Comparison of ENCODE assay signal across 15 mouse cellular contexts in the genomic region with DNA sequence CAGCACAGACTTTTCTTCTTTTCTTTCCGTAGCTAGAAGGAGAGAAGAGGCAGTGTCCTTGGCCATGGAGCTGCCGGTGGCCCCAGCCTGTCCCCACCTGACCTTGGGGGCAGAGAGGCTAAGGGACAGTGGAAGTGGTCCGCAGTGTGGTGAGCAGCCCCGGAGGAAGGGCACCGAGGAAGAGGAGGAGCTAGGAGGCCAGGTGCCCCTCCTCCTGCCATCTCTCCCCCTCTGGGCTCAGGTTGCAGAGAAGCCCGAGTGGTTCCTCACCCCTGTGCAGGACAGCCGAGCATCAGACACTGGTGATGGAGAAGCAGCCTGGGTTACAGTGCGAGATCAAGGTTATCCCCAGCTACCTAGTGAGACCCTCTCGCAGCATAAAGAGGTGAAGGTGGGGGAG. TPM values are rescaled to one million over a fixed set of nuclear protein-coding genes. Genes with fewer than 3 reads are reported as not detected.
DNase-seq lines count a peak whose midpoint lies in the region; ATAC-seq and TF ChIP-seq lines count a peak whose summit lies in the region.
"Had no signal": no experiment of that assay in that cellular context is flagged by ENCODE, and none has a peak within 500 bp of the region (broad histone marks: within the 10 kb centered on the region; RNA-seq: fewer than 3 reads in every experiment).

A gene (minus strand): TSS at position 167 of the 400 bp plus-strand sequence.

- no peaks in the 10 kb centered on the region; the same call in 1 of the 2 replicates for H3K4me1 ChIP-seq in hindbrain, embryonic 12.5 days
- no peaks in the 10 kb centered on the region for H3K4me1 ChIP-seq in hindbrain, embryonic 14.5 days (replicated peaks; ENCODE audit: control insufficient read depth, insufficient read depth, low read length)
- no peaks in the 10 kb centered on the region for H3K4me1 ChIP-seq in lung, embryonic 15.5 days
- peaks cover 4% of the 10 kb centered on the region; the same call in 1 of the 2 replicates for H3K4me1 ChIP-seq in embryonic facial prominence, embryonic 13.5 days
- H3K4me1 ChIP-seq in limb, embryonic 14.5 days (ENCODE audit: control insufficient read depth, insufficient read depth, low read length) = no peaks in the 10 kb centered on the region

- TF ChIP-seq POLR2A in limb, embryonic 14.5 days (IDR thresholded peaks at IDR 0.05; ENCODE audit: borderline replicate concordance, extremely low read depth, insufficient read depth, insufficient read length) = no peak

- no peak within 1 kb of the TSS; the same call in 1 of the 2 replicates for H3K4me2 ChIP-seq in hindbrain, embryonic 12.5 days (replicated peaks)
- no peak within 1 kb of the TSS for H3K4me2 ChIP-seq in hindbrain, embryonic 14.5 days (replicated peaks)
- H3K4me2 ChIP-seq in lung, embryonic 15.5 days = peak within 1 kb of the TSS; percentile 24; the same call in 1 of the 2 replicates
- peak within 1 kb of the TSS; percentile 48 for H3K4me2 ChIP-seq in embryonic facial prominence, embryonic 13.5 days
- H3K4me2 ChIP-seq in limb, embryonic 14.5 days (replicated peaks; ENCODE audit: low read depth, low read length, severe bottlenecking) = no peak within 1 kb of the TSS; the same call in 1 of the 2 replicates
- H3K4me2 ChIP-seq: liver, embryonic 12.5 days had no signal

- intact Hi-C loops in heart, postnatal 14 days (cut with DNase I) = no loop called here

- no peak within 1 kb of the TSS; the same call in 1 of the 2 replicates for H3K4me3 ChIP-seq in hindbrain, embryonic 12.5 days
- no peak within 1 kb of the TSS for H3K4me3 ChIP-seq in hindbrain, embryonic 14.5 days (replicated peaks; ENCODE audit: low read length)
- H3K4me3 ChIP-seq in lung, embryonic 15.5 days = peak within 1 kb of the TSS; percentile 17
- H3K4me3 ChIP-seq in embryonic facial prominence, embryonic 13.5 days = peak within 1 kb of the TSS; percentile 31
- peak within 1 kb of the TSS; percentile 14; the same call in 1 of the 2 replicates for H3K4me3 ChIP-seq in limb, embryonic 14.5 days (replicated peaks; ENCODE audit: low read length)
- H3K4me3 ChIP-seq: liver, embryonic 12.5 days had no signal

- WGBS in hindbrain, embryonic 12.5 days = 25% methylated on average over 9 of the region's 9 CpGs
- WGBS in hindbrain, embryonic 14.5 days = 37% methylated on average over 9 of the region's 9 CpGs
- WGBS in lung, embryonic 15.5 days = 14% methylated on average over 9 of the region's 9 CpGs
- 11% methylated on average over 9 of the region's 9 CpGs for WGBS in embryonic facial prominence, embryonic 13.5 days
- 19% methylated on average over 7 of the region's 9 CpGs for WGBS in limb, embryonic 14.5 days

- H3K27ac ChIP-seq in hindbrain, embryonic 12.5 days = no peak within 1 kb of the TSS
- H3K27ac ChIP-seq in hindbrain, embryonic 14.5 days = no peak within 1 kb of the TSS
- H3K27ac ChIP-seq in lung, embryonic 15.5 days = no peak within 1 kb of the TSS
- H3K27ac ChIP-seq in embryonic facial prominence, embryonic 13.5 days = no peak within 1 kb of the TSS
- H3K27ac ChIP-seq in limb, embryonic 14.5 days (replicated peaks; ENCODE audit: low read depth, low read length) = no peak within 1 kb of the TSS
- H3K27ac ChIP-seq: liver, embryonic 12.5 days; macrophage had no signal

- no peak for ATAC-seq in hindbrain, embryonic 12.5 days (ENCODE audit: low FRiP score)
- ATAC-seq in hindbrain, embryonic 14.5 days (ENCODE audit: low FRiP score) = no peak
- ATAC-seq in lung, embryonic 15.5 days (ENCODE audit: borderline replicate concordance, extremely low read depth, low FRiP score, low TSS enrichment) = no peak
- ATAC-seq in embryonic facial prominence, embryonic 13.5 days (ENCODE audit: insufficient number of reproducible peaks, insufficient read depth, low FRiP score, low TSS enrichment, low read depth) = no peak
- no peak for ATAC-seq in limb, embryonic 14.5 days (ENCODE audit: low FRiP score, low read depth)
- ATAC-seq: forebrain, postnatal 0 days; liver, embryonic 12.5 days; midbrain, embryonic 16.5 days had no signal

- H3K9me3 ChIP-seq in hindbrain, embryonic 12.5 days (replicated peaks) = no peaks in the 10 kb centered on the region
- H3K9me3 ChIP-seq in hindbrain, embryonic 14.5 days (ENCODE audit: control insufficient read depth, low read length) = no peaks in the 10 kb centered on the region
- H3K9me3 ChIP-seq in lung, embryonic 15.5 days = no peaks in the 10 kb centered on the region
- H3K9me3 ChIP-seq in embryonic facial prominence, embryonic 13.5 days = no peaks in the 10 kb centered on the region
- H3K9me3 ChIP-seq in limb, embryonic 14.5 days (ENCODE audit: control insufficient read depth, low read length) = no peaks in the 10 kb centered on the region
- H3K9me3 ChIP-seq: liver, embryonic 12.5 days had no signal

- H3K27me3 ChIP-seq in hindbrain, embryonic 12.5 days = no peaks in the 10 kb centered on the region
- H3K27me3 ChIP-seq in hindbrain, embryonic 14.5 days (ENCODE audit: control insufficient read depth, insufficient read depth, low read length) = no peaks in the 10 kb centered on the region
- H3K27me3 ChIP-seq in lung, embryonic 15.5 days = no peaks in the 10 kb centered on the region
- H3K27me3 ChIP-seq in embryonic facial prominence, embryonic 13.5 days = no peaks in the 10 kb centered on the region
- H3K27me3 ChIP-seq in limb, embryonic 14.5 days (ENCODE audit: control insufficient read depth, insufficient read depth, low read length) = no peaks in the 10 kb centered on the region

- DNase-seq in hindbrain, embryonic 14.5 days (ENCODE audit: low spot score) = no peak
- DNase-seq in lung, adult 18-20 months = no peak
- no peak for DNase-seq in limb, embryonic 14.5 days (ENCODE audit: low spot score)
- no peak for DNase-seq in heart, postnatal 14 days
- no peak for DNase-seq in urinary bladder, postnatal 14 days (ENCODE audit: low spot score)
- DNase-seq: cerebellum, postnatal 14 days; forebrain, postnatal 0 days; gastrocnemius, postnatal 36 days; kidney, postnatal 14 days had no signal

- no peaks in the 10 kb centered on the region for H3K36me3 ChIP-seq in hindbrain, embryonic 12.5 days
- H3K36me3 ChIP-seq in hindbrain, embryonic 14.5 days (replicated peaks; ENCODE audit: control insufficient read depth, insufficient read depth) = no peaks in the 10 kb centered on the region
- no peaks in the 10 kb centered on the region for H3K36me3 ChIP-seq in lung, embryonic 15.5 days
- no peaks in the 10 kb centered on the region for H3K36me3 ChIP-seq in embryonic facial prominence, embryonic 13.5 days
- no peaks in the 10 kb centered on the region for H3K36me3 ChIP-seq in limb, embryonic 14.5 days (ENCODE audit: control insufficient read depth, insufficient read depth, low read length)
- H3K36me3 ChIP-seq: liver, embryonic 12.5 days had no signal

- H3K9ac ChIP-seq in hindbrain, embryonic 12.5 days = peak within 1 kb of the TSS; percentile 27; the same call in 1 of the 2 replicates
- H3K9ac ChIP-seq in hindbrain, embryonic 14.5 days = no peak within 1 kb of the TSS
- no peak within 1 kb of the TSS for H3K9ac ChIP-seq in lung, embryonic 15.5 days
- H3K9ac ChIP-seq in embryonic facial prominence, embryonic 13.5 days = peak within 1 kb of the TSS; percentile 64
- H3K9ac ChIP-seq in limb, embryonic 14.5 days (ENCODE audit: low read depth, low read length, severe bottlenecking) = no peak within 1 kb of the TSS
- H3K9ac ChIP-seq: forebrain, postnatal 0 days; liver, embryonic 12.5 days had no signal

RNA-seq across cellular contexts. Expression of the gene that starts here (rescaled TPM):
- polyA plus RNA-seq in hindbrain, embryonic 12.5 days (2016; fragmentation: Nextera tagmentation; extraction: Ambion mirVana) = 1.7 and 3.7 TPM in 2 replicates
- polyA plus RNA-seq in hindbrain, embryonic 14.5 days (2014; fragmentation: Nextera tagmentation; extraction: Ambion mirVana) = 1.5 TPM in 2 replicates
- polyA plus RNA-seq in lung, embryonic 15.5 days (2015; fragmentation: Nextera tagmentation; extraction: Ambion mirVana) = 3.2 and 3.5 TPM in 2 replicates
- 3.9 TPM in 2 replicates for polyA plus RNA-seq in embryonic facial prominence, embryonic 13.5 days (2015; fragmentation: Nextera tagmentation; extraction: Ambion mirVana)
- polyA plus RNA-seq in limb, embryonic 14.5 days (2012; rRNA removed) = 6.6 and 7.2 TPM in 2 replicates
- 2.6 and 3.2 TPM in 2 replicates for polyA plus RNA-seq in limb, embryonic 14.5 days (2014; fragmentation: Nextera tagmentation; extraction: Ambion mirVana)
- total RNA-seq in heart, postnatal 14 days (2021) = 1 to 10 TPM in 1 of 2 experiments, under 1 TPM in 1; 0.41 to 1.3 TPM

Comparison
In these comparisons a context has a peak if more than half of its experiments do, and no peak if none do; other contexts are left out.
1. H3K9ac ChIP-seq: peak in hindbrain, embryonic 12.5 days (single experiment) and embryonic facial prominence, embryonic 13.5 days (single experiment); none in hindbrain, embryonic 14.5 days (single experiment), lung, embryonic 15.5 days (single experiment) and limb, embryonic 14.5 days (single experiment).
2. H3K4me2 ChIP-seq: peak in lung, embryonic 15.5 days (single experiment) and embryonic facial prominence, embryonic 13.5 days (single experiment); none in hindbrain, embryonic 12.5 days (single experiment), hindbrain, embryonic 14.5 days (single experiment) and limb, embryonic 14.5 days (single experiment).
3. H3K4me3 ChIP-seq: peak in lung, embryonic 15.5 days (single experiment), embryonic facial prominence, embryonic 13.5 days (single experiment) and limb, embryonic 14.5 days (single experiment); none in hindbrain, embryonic 12.5 days (single experiment) and hindbrain, embryonic 14.5 days (single experiment).